Mouse (Mus musculus) embryonic fibroblast, embryonic 13.5 days (primary cell): ENCODE measurements at regions not wholly inside any gene's neighbourhood (a gene's known extent, or its start where the extent isn't known, plus 50 kb on each side); places are given as distances from the start of the nearest gene placed in this dataset.
A peak's percentile ranks its signal among the peaks of the same experiment; 100 is the strongest.

Experiments used
- H3K27ac ChIP-seq: 2 replicates; pipeline ENCODE4 v1.5.1; 2012; ENCODE audit warnings: low read length, control low read depth, inconsistent platforms; ENCODE audit not compliant: insufficient read depth
- H3K4me1 ChIP-seq: 2 replicates; pipeline ENCODE4 v1.6.1; 2011; ENCODE audit warnings: low read length; ENCODE audit not compliant: control insufficient read depth, insufficient read depth
- H3K4me3 ChIP-seq: 2 replicates; pipeline ENCODE4 v1.5.1; 2011; ENCODE audit warnings: mild to moderate bottlenecking, control low read depth, low read length; ENCODE audit not compliant: insufficient read depth
- CTCF ChIP-seq: IDR thresholded peaks from 2 replicates; pipeline ENCODE4 v1.5.1; 2011; ENCODE audit warnings: mild to moderate bottlenecking, control low read depth, low read length, moderate library complexity, borderline replicate concordance; ENCODE audit not compliant: insufficient read depth
- POLR2A ChIP-seq: IDR thresholded peaks from 2 replicates; pipeline ENCODE4 v1.6.1; 2011; ENCODE audit warnings: low read depth, mild to moderate bottlenecking, control low read depth, low read length, moderate library complexity

- H3K27ac ChIP-seq, result no peak overlapping the region
- TF ChIP-seq POLR2A (no peak), CTCF (no peak)
Observed at GRCm38 (mm10) chr15:63557816-63558215, 287.2 kb downstream of the Gsdmc2 start.

GRCm38 (mm10) chr15:63553597-63553996, 291.4 kb downstream of the Gsdmc2 start:
- no peak overlapping the region for H3K27ac ChIP-seq
- H3K4me3 ChIP-seq, result no peak overlapping the region
- H3K4me1 ChIP-seq, result 0 out of 2 replicates have a peak, but pooled peaks cover 1% of the 10 kb centered on the region
- TF ChIP-seq POLR2A (no peak), CTCF (no peak)

More at GRCm38 (mm10) chr15:63557816-63558215, 287.2 kb downstream of the Gsdmc2 start:
- Histone ChIP-seq H3K4me1 (peaks cover 6% of the 10 kb centered on the region; the same call in 1 of the 2 replicates), H3K4me3 (no peak overlapping the region)

GRCm38 (mm10) chr15:63532337-63533055, 312.5 kb downstream of the Gsdmc2 start:
- no peaks in the 10 kb centered on the region for H3K4me1 ChIP-seq
- no peak overlapping the region for H3K27ac ChIP-seq
- no peak overlapping the region for H3K4me3 ChIP-seq
- TF ChIP-seq CTCF (no peak), POLR2A (no peak)

GRCm38 (mm10) chr15:63527318-63527717, 317.7 kb downstream of the Gsdmc2 start:
- H3K4me1 ChIP-seq, result no peaks in the 10 kb centered on the region
- TF ChIP-seq POLR2A (no peak), CTCF (no peak)
- H3K4me3 ChIP-seq, result no peak overlapping the region
- H3K27ac ChIP-seq, result no peak overlapping the region

GRCm38 (mm10) chr15:63526820-63527219, 318.2 kb downstream of the Gsdmc2 start:
- H3K4me1 ChIP-seq, result no peaks in the 10 kb centered on the region
- H3K27ac ChIP-seq, result no peak overlapping the region; the same call in 1 of the 2 replicates
- TF ChIP-seq CTCF (no peak), POLR2A (no peak)
- no peak overlapping the region for H3K4me3 ChIP-seq

- TF ChIP-seq CTCF (no peak), POLR2A (no peak)
- peak overlapping the region; percentile 95 for H3K27ac ChIP-seq
- no peak overlapping the region for H3K4me3 ChIP-seq
- peaks cover 4% of the 10 kb centered on the region; the same call in 1 of the 2 replicates for H3K4me1 ChIP-seq
Observed at GRCm38 (mm10) chr15:63517301-63517700, 327.7 kb downstream of the Gsdmc2 start.

- Histone ChIP-seq H3K4me3 (no peak overlapping the region), H3K27ac (no peak overlapping the region), H3K4me1 (no peaks in the 10 kb centered on the region)
- TF ChIP-seq CTCF (no peak), POLR2A (no peak)
Observed at GRCm38 (mm10) chr15:63500453-63500852, 344.5 kb downstream of the Gsdmc2 start.

GRCm38 (mm10) chr15:63498483-63498882, 346.5 kb downstream of the Gsdmc2 start:
- no peaks in the 10 kb centered on the region for H3K4me1 ChIP-seq
- TF ChIP-seq POLR2A, result no peak
- TF ChIP-seq CTCF, result no peak

GRCm38 (mm10) chr15:63497207-63497606, 347.8 kb downstream of the Gsdmc2 start:
- no peak overlapping the region for H3K27ac ChIP-seq
- H3K4me1 ChIP-seq, result no peaks in the 10 kb centered on the region
- no peak for TF ChIP-seq POLR2A
- TF ChIP-seq CTCF, result no peak
- no peak overlapping the region for H3K4me3 ChIP-seq

More at GRCm38 (mm10) chr15:63498483-63498882, 346.5 kb downstream of the Gsdmc2 start:
- H3K4me3 ChIP-seq, result no peak overlapping the region
- no peak overlapping the region for H3K27ac ChIP-seq

GRCm38 (mm10) chr15:63484910-63485309, 360.1 kb downstream of the Gsdmc2 start:
- TF ChIP-seq POLR2A, result no peak
- TF ChIP-seq CTCF, result no peak
- H3K27ac ChIP-seq, result peak overlapping the region; percentile 73
- peaks cover 2% of the 10 kb centered on the region; the same call in 1 of the 2 replicates for H3K4me1 ChIP-seq
- no peak overlapping the region for H3K4me3 ChIP-seq
